In the genomic region with DNA sequence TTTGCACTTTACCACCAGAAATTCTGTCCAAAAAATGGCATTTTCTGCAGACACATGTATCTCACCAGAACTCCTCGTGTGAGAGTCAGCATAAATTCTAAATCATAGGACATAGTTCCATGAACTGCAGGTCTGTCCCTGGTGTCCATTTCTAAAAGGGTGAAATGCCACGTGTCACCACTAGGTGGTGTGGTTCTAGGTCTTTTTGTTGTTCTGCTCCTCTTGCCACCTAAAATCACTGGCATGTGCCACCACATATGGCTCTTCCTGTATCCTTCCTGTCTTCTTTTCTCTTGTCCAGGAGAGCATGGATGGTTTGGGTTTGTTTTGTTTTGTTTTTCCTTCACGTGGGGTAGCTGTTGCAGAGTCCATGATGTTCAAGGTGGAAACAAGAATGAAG, we compare ENCODE assay signal across 7 mouse cellular contexts. TPM values are rescaled to one million over a fixed set of nuclear protein-coding genes. Genes with fewer than 3 reads are reported as not detected.
DNase-seq lines count a peak whose midpoint lies in the region; ATAC-seq and TF ChIP-seq lines count a peak whose summit lies in the region.

No protein-coding gene starts in this region.

- no peak overlapping the region for H3K4me2 ChIP-seq in kidney, embryonic 16.5 days (replicated peaks; ENCODE audit: low read depth, low read length)
- no peak overlapping the region for H3K4me2 ChIP-seq in limb, embryonic 14.5 days (replicated peaks; ENCODE audit: low read depth, low read length, severe bottlenecking)

- H3K9me3 ChIP-seq in kidney, embryonic 16.5 days (ENCODE audit: low read length), result no peaks in the 10 kb centered on the region
- H3K9me3 ChIP-seq in limb, embryonic 14.5 days (ENCODE audit: control insufficient read depth, low read length), result no peaks in the 10 kb centered on the region

- no peak for TF ChIP-seq POLR2A in limb, embryonic 14.5 days (IDR thresholded peaks at IDR 0.05; ENCODE audit: borderline replicate concordance, extremely low read depth, insufficient read depth, insufficient read length)

- 23% methylated on average over 3 of the region's 3 CpGs for WGBS in kidney, embryonic 16.5 days
- WGBS in limb, embryonic 14.5 days, result 26% methylated on average over 3 of the region's 3 CpGs

- no peak overlapping the region for H3K27ac ChIP-seq in kidney, embryonic 16.5 days (ENCODE audit: low read length)
- H3K27ac ChIP-seq in limb, embryonic 14.5 days (replicated peaks; ENCODE audit: low read depth, low read length), result no peak overlapping the region

- no peak overlapping the region for H3K9ac ChIP-seq in kidney, embryonic 16.5 days (replicated peaks; ENCODE audit: low read length)
- H3K9ac ChIP-seq in limb, embryonic 14.5 days (ENCODE audit: low read depth, low read length, severe bottlenecking), result no peak overlapping the region

- no peak overlapping the region for H3K4me3 ChIP-seq in kidney, embryonic 16.5 days (ENCODE audit: low read length)
- H3K4me3 ChIP-seq in limb, embryonic 14.5 days (replicated peaks; ENCODE audit: low read length), result no peak overlapping the region

- H3K27me3 ChIP-seq in kidney, embryonic 16.5 days (ENCODE audit: insufficient read depth, low read length), result no peaks in the 10 kb centered on the region
- H3K27me3 ChIP-seq in limb, embryonic 14.5 days (ENCODE audit: control insufficient read depth, insufficient read depth, low read length), result no peaks in the 10 kb centered on the region

- ATAC-seq in kidney, embryonic 16.5 days (ENCODE audit: low FRiP score, low TSS enrichment), result no peak
- no peak for ATAC-seq in limb, embryonic 14.5 days (ENCODE audit: low FRiP score, low read depth)

- H3K36me3 ChIP-seq in kidney, embryonic 16.5 days (ENCODE audit: insufficient read depth, low read length), result no peaks in the 10 kb centered on the region
- H3K36me3 ChIP-seq in limb, embryonic 14.5 days (ENCODE audit: control insufficient read depth, insufficient read depth, low read length), result no peaks in the 10 kb centered on the region

- no peaks in the 10 kb centered on the region for H3K4me1 ChIP-seq in kidney, embryonic 16.5 days (ENCODE audit: insufficient read depth, low read length)
- H3K4me1 ChIP-seq in limb, embryonic 14.5 days (ENCODE audit: control insufficient read depth, insufficient read depth, low read length), result no peaks in the 10 kb centered on the region

- DNase-seq in kidney, adult 9 months, result peak; percentile 45
- DNase-seq in ES-CJ7 (ENCODE audit: low read depth, low spot score) (peak; percentile 30), adipocyte (ENCODE audit: low spot score) (peak; percentile 59)
- peak; percentile 52 for DNase-seq in embryo, embryonic 11 days
- peak; percentile 28 for DNase-seq in limb, embryonic 14.5 days (ENCODE audit: low spot score)
- no peak for DNase-seq in spleen, postnatal 36 days (ENCODE audit: low spot score in 2 of 2)

RNA-seq across cellular contexts. Expression of gene Pxdn, which starts 42.7 kb away (rescaled TPM):
- 105 and 107 TPM in 2 replicates for polyA plus RNA-seq in kidney, embryonic 16.5 days (2015; fragmentation: Nextera tagmentation; extraction: Ambion mirVana)
- polyA plus RNA-seq in limb, embryonic 14.5 days (2012; rRNA removed), result 175 and 240 TPM in 2 replicates
- polyA plus RNA-seq in limb, embryonic 14.5 days (2014; fragmentation: Nextera tagmentation; extraction: Ambion mirVana), result 145 and 171 TPM in 2 replicates

Comparison
In these comparisons a context has a peak if more than half of its experiments do, and no peak if none do; other contexts are left out.
1. DNase-seq: peak in kidney, adult 9 months (single experiment), ES-CJ7 (single experiment), adipocyte (single experiment), embryo, embryonic 11 days (single experiment) and limb, embryonic 14.5 days (single experiment); none in spleen, postnatal 36 days (0 of 2).